Mouse (Mus musculus) myocyte (in vitro differentiated cells): ENCODE results near the gene Hcfc1. TPM values are rescaled to one million over a fixed set of nuclear protein-coding genes. Genes with fewer than 3 reads are reported as not detected.

Experiments
- H3K27me3 ChIP-seq: one replicate; pipeline ENCODE4 v1.6.1; 2011; ENCODE audit not compliant: control insufficient read depth, insufficient read depth, insufficient read length
- H3K36me3 ChIP-seq: one replicate; pipeline ENCODE4 v1.6.1; 2011; ENCODE audit not compliant: control insufficient read depth, insufficient read depth
- H3K4me2 ChIP-seq: one replicate; pipeline ENCODE4 v1.6.1; 2011; ENCODE audit warnings: low read depth, control low read depth
- H3K4me3 ChIP-seq: one replicate; pipeline ENCODE4 v1.5.1; 2011; ENCODE audit warnings: mild to moderate bottlenecking, control low read depth, moderate library complexity
- H3K79me2 ChIP-seq: one replicate; pipeline ENCODE4 v1.6.1; 2011; ENCODE audit not compliant: control insufficient read depth, insufficient read depth
- H3ac ChIP-seq: one replicate; pipeline ENCODE4 v1.6.1; 2011; ENCODE audit not compliant: control insufficient read depth, insufficient read length
- CEBPB ChIP-seq: IDR thresholded peaks from 2 replicates; pipeline ENCODE4 v1.6.1; 2011; ENCODE audit warnings: mild to moderate bottlenecking, moderate library complexity; ENCODE audit not compliant: poor library complexity, insufficient read depth, severe bottlenecking
- E2F4 ChIP-seq: IDR thresholded peaks from one replicate; pipeline ENCODE4 v1.6.1; 2011; ENCODE audit warnings: mild to moderate bottlenecking, control low read depth, moderate library complexity; ENCODE audit not compliant: insufficient read depth
- MAX ChIP-seq: IDR thresholded peaks from one replicate; pipeline ENCODE4 v1.6.1; 2011; ENCODE audit warnings: low read depth, mild to moderate bottlenecking, control low read depth
- MYOD1 ChIP-seq, 3 experiments: IDR thresholded peaks; one replicate each; pipeline ENCODE4 v1.6.1; 2011; ENCODE audit warnings: control low read depth in 2 of 3, low read depth in 2 of 3, mild to moderate bottlenecking in 2 of 3, moderate library complexity in 1 of 3; ENCODE audit not compliant: insufficient read length in 2 of 3, control insufficient read depth in 1 of 3
- MYOG ChIP-seq, 3 experiments: IDR thresholded peaks; one replicate each; pipeline ENCODE4 v1.6.1; 2011; ENCODE audit warnings: control low read depth in 2 of 3, low read depth in 2 of 3, mild to moderate bottlenecking in 2 of 3; ENCODE audit not compliant: insufficient read length in 2 of 3, control insufficient read depth in 1 of 3, insufficient read depth in 1 of 3
- POLR2A ChIP-seq: IDR thresholded peaks from one replicate; pipeline ENCODE4 v1.6.1; 2011; ENCODE audit warnings: low read depth, mild to moderate bottlenecking, control low read depth, moderate library complexity; ENCODE audit not compliant: insufficient read length
- POLR2AphosphoS2 ChIP-seq: IDR thresholded peaks from one replicate; pipeline ENCODE4 v1.6.1; 2011; ENCODE audit warnings: low read depth, control low read depth; ENCODE audit not compliant: insufficient read length
- REST ChIP-seq: IDR thresholded peaks from one replicate; pipeline ENCODE4 v1.6.1; 2011; ENCODE audit warnings: mild to moderate bottlenecking, control low read depth, moderate library complexity; ENCODE audit not compliant: insufficient read depth, insufficient read length
- SRF ChIP-seq: IDR thresholded peaks from one replicate; pipeline ENCODE4 v1.6.1; 2011; ENCODE audit warnings: low read depth; ENCODE audit not compliant: control insufficient read depth, insufficient read length
- TCF12 ChIP-seq: IDR thresholded peaks from one replicate; pipeline ENCODE4 v1.6.1; 2011; ENCODE audit warnings: mild to moderate bottlenecking, control low read depth; ENCODE audit not compliant: poor library complexity, insufficient read depth, severe bottlenecking
- TCF3 ChIP-seq: IDR thresholded peaks from one replicate; pipeline ENCODE4 v1.6.1; 2011; ENCODE audit warnings: low read depth, control low read depth; ENCODE audit not compliant: insufficient read length
- USF1 ChIP-seq: IDR thresholded peaks from one replicate; pipeline ENCODE4 v1.6.1; 2011; ENCODE audit warnings: low read depth, mild to moderate bottlenecking, control low read depth, moderate library complexity
- polyA plus RNA-seq: library from polyadenylated mRNA; unstranded; fragments of >200 nt; fragmentation: generic; extraction: Trizol; gene quantifications from one replicate; pipeline ENCODE4 v1.2.1, GENCODE M21; 2012; ENCODE audit warnings: missing spikeins

The Hcfc1 gene
- polyA plus RNA-seq, 1 experiment: 38.1 TPM

- Histone ChIP-seq H3K4me3 (no peak overlapping the region), H3K4me2 (no peak overlapping the region)
- TF ChIP-seq MAX (no peak), POLR2AphosphoS2 (no peak), POLR2A (no peak), USF1 (no peak), REST (no peak)
These were observed 34.9 kb upstream of the Hcfc1 start for GRCm38 (mm10) chrX:74001024-74001423.

GRCm38 (mm10) chrX:73998911-73999869 is 33.0 kb upstream of the Hcfc1 start:
- no peak for TF ChIP-seq SRF
- no peak for TF ChIP-seq POLR2AphosphoS2
- TF ChIP-seq E2F4: no peak
- no peak for TF ChIP-seq TCF12
- no peak for TF ChIP-seq MAX
- no peak for TF ChIP-seq TCF3
- no peak for TF ChIP-seq USF1
- no peak for TF ChIP-seq REST
- TF ChIP-seq CEBPB: no peak
- no peak for TF ChIP-seq MYOG (IDR thresholded peaks at IDR 0.05; ENCODE audit: control insufficient read depth in 1 of 3, insufficient read depth in 1 of 3, insufficient read length in 2 of 3, low read depth in 2 of 3)
- TF ChIP-seq MYOD1 (IDR thresholded peaks at IDR 0.05; ENCODE audit: control insufficient read depth in 1 of 3, insufficient read length in 2 of 3, low read depth in 2 of 3): no peak
- no peak for TF ChIP-seq POLR2A
- no peak overlapping the region for H3K4me3 ChIP-seq
- no peak overlapping the region for H3ac ChIP-seq
- no peaks in the 10 kb centered on the region for H3K36me3 ChIP-seq
- no peaks in the 10 kb centered on the region for H3K27me3 ChIP-seq
- H3K79me2 ChIP-seq: no peaks in the 10 kb centered on the region
- peak overlapping the region; percentile 48 for H3K4me2 ChIP-seq

More at GRCm38 (mm10) chrX:74001024-74001423, 34.9 kb upstream of the Hcfc1 start:
- Histone ChIP-seq H3K79me2 (no peaks in the 10 kb centered on the region), H3K27me3 (no peaks in the 10 kb centered on the region), H3ac (no peak overlapping the region), H3K36me3 (no peaks in the 10 kb centered on the region)

- TF ChIP-seq TCF12: no peak
- no peak for TF ChIP-seq E2F4
- no peak for TF ChIP-seq POLR2A
- Histone ChIP-seq H3K36me3 (no peaks in the 10 kb centered on the region), H3ac (no peak overlapping the region), H3K4me3 (no peak overlapping the region), H3K27me3 (no peaks in the 10 kb centered on the region), H3K4me2 (no peak overlapping the region), H3K79me2 (no peaks in the 10 kb centered on the region)
These were observed 11.6 kb upstream of the Hcfc1 start for GRCm38 (mm10) chrX:73977783-73978182.

GRCm38 (mm10) chrX:73976283-73976682 is 10.1 kb upstream of the Hcfc1 start:
- Histone ChIP-seq H3K36me3 (no peaks in the 10 kb centered on the region), H3K27me3 (no peaks in the 10 kb centered on the region), H3ac (no peak overlapping the region), H3K4me2 (no peak overlapping the region), H3K4me3 (no peak overlapping the region), H3K79me2 (no peaks in the 10 kb centered on the region)
- TF ChIP-seq E2F4 (no peak), CEBPB (no peak), MYOD1 (IDR thresholded peaks at IDR 0.05; ENCODE audit: control insufficient read depth in 1 of 3, insufficient read length in 2 of 3, low read depth in 2 of 3) (no peak), SRF (no peak), REST (no peak), TCF3 (no peak), MYOG (IDR thresholded peaks at IDR 0.05; ENCODE audit: control insufficient read depth in 1 of 3, insufficient read depth in 1 of 3, insufficient read length in 2 of 3, low read depth in 2 of 3) (no peak), MAX (no peak), POLR2A (no peak), TCF12 (no peak), USF1 (no peak), POLR2AphosphoS2 (no peak)

GRCm38 (mm10) chrX:73972774-73973173 is 6.6 kb upstream of the Hcfc1 start:
- TF ChIP-seq TCF3 (no peak), CEBPB (no peak), POLR2AphosphoS2 (no peak), MYOG (IDR thresholded peaks at IDR 0.05; ENCODE audit: control insufficient read depth in 1 of 3, insufficient read depth in 1 of 3, insufficient read length in 2 of 3, low read depth in 2 of 3) (no peak), POLR2A (no peak), SRF (no peak), REST (no peak), MYOD1 (IDR thresholded peaks at IDR 0.05; ENCODE audit: control insufficient read depth in 1 of 3, insufficient read length in 2 of 3, low read depth in 2 of 3) (no peak), TCF12 (no peak), E2F4 (no peak), USF1 (no peak), MAX (no peak)
- Histone ChIP-seq H3K4me3 (no peak overlapping the region), H3K79me2 (no peaks in the 10 kb centered on the region), H3K36me3 (no peaks in the 10 kb centered on the region), H3ac (no peak overlapping the region), H3K27me3 (no peaks in the 10 kb centered on the region), H3K4me2 (no peak overlapping the region)
